Mouse (Mus musculus) MEL (cell line): ENCODE data around the gene Cyb5b. TPM values are rescaled to one million over a fixed set of nuclear protein-coding genes. Genes with fewer than 3 reads are reported as not detected.

Source experiments
- DNase-seq: peaks from one replicate; pipeline ENCODE4 v3.0.0; 2011; ENCODE audit warnings: low read depth, low spot score
- H3K27ac ChIP-seq: 2 replicates; pipeline ENCODE4 v1.5.1; 2012; ENCODE audit warnings: low read depth, mild to moderate bottlenecking, control low read depth, low read length, moderate library complexity; ENCODE audit not compliant: control insufficient read depth
- H3K27me3 ChIP-seq, 2 experiments: fragments of 150-350 bp in 1 of 2; sonication (generic) in 1 of 2; 2 replicates each; pipeline ENCODE4 v1.6.1; 2012; ENCODE audit warnings: low read length in 2 of 2, mild to moderate bottlenecking in 2 of 2, improper control_type of control experiment in 1 of 2, moderate library complexity in 1 of 2; ENCODE audit not compliant: insufficient read depth in 2 of 2, control insufficient read depth in 1 of 2
- H3K36me3 ChIP-seq, 2 experiments: 2 replicates each; pipeline ENCODE4 v1.6.1; 2012 to 2014; ENCODE audit warnings: low read length in 2 of 2, improper control_type of control experiment in 1 of 2, inconsistent platforms in 1 of 2, mild to moderate bottlenecking in 1 of 2; ENCODE audit not compliant: insufficient read depth in 2 of 2, control insufficient read depth in 1 of 2
- H3K4me1 ChIP-seq, 2 experiments: fragments of 150-350 bp in 1 of 2; sonication (generic) in 1 of 2; 2 replicates each; pipeline ENCODE4 v1.6.1; 2012; ENCODE audit warnings: low read length in 2 of 2, improper control_type of control experiment in 1 of 2, mild to moderate bottlenecking in 1 of 2; ENCODE audit not compliant: insufficient read depth in 2 of 2, control insufficient read depth in 1 of 2
- H3K4me3 ChIP-seq, 2 experiments: fragments of 150-350 bp in 1 of 2; sonication (generic) in 1 of 2; 2 replicates each; pipeline ENCODE4 v1.5.1; 2012; ENCODE audit warnings: low read depth in 2 of 2, low read length in 2 of 2, mild to moderate bottlenecking in 2 of 2, moderate library complexity in 2 of 2, control low read depth in 1 of 2, improper control_type of control experiment in 1 of 2; ENCODE audit not compliant: control insufficient read depth in 1 of 2, insufficient read depth in 1 of 2
- H3K79me2 ChIP-seq: 2 replicates; pipeline ENCODE4 v1.6.1; 2012; ENCODE audit warnings: mild to moderate bottlenecking, low read length, moderate library complexity; ENCODE audit not compliant: control insufficient read depth, poor library complexity, insufficient read depth
- H3K9ac ChIP-seq: 2 replicates; pipeline ENCODE4 v1.6.1; 2012; ENCODE audit warnings: low read depth, mild to moderate bottlenecking, control low read depth, low read length, moderate library complexity; ENCODE audit not compliant: control insufficient read depth, poor library complexity, severe bottlenecking
- H3K9me3 ChIP-seq: fragments of 150-350 bp; sonication (generic); replicated peaks from 2 replicates; pipeline ENCODE4 v1.6.1; 2012; ENCODE audit warnings: mild to moderate bottlenecking, low read length, improper control_type of control experiment, moderate library complexity; ENCODE audit not compliant: insufficient read depth
- CTCF ChIP-seq, 3 experiments: IDR thresholded peaks in 2 of 3; conservative IDR thresholded peaks in 1 of 3; 2 replicates each; pipeline ENCODE4 v1.5.1; 2011 to 2012; ENCODE audit warnings: low read length in 3 of 3, low read depth in 2 of 3, mild to moderate bottlenecking in 2 of 3, improper control_type of control experiment in 1 of 3, inconsistent platforms in 1 of 3, mixed read lengths in 1 of 3, moderate library complexity in 1 of 3; ENCODE audit not compliant: control insufficient read depth in 1 of 3, insufficient read depth in 1 of 3, poor library complexity in 1 of 3, severe bottlenecking in 1 of 3
- E2F4 ChIP-seq: IDR thresholded peaks from 2 replicates; pipeline ENCODE4 v1.6.1; 2011; ENCODE audit warnings: low read depth, low read length, improper control_type of control experiment, borderline replicate concordance
- ELF1 ChIP-seq: IDR thresholded peaks from 2 replicates; pipeline ENCODE4 v1.6.1; 2014; ENCODE audit warnings: low read depth, mild to moderate bottlenecking, inconsistent platforms, low read length, improper control_type of control experiment, moderate library complexity
- EP300 ChIP-seq, 2 experiments: IDR thresholded peaks; 2 replicates each; pipeline ENCODE4 v1.6.1; 2011; ENCODE audit warnings: improper control_type of control experiment in 2 of 2, low read length in 2 of 2, low read depth in 1 of 2, mild to moderate bottlenecking in 1 of 2
- GABPA ChIP-seq: IDR thresholded peaks from 2 replicates; pipeline ENCODE4 v1.6.1; 2012; ENCODE audit warnings: low read depth, mild to moderate bottlenecking, inconsistent platforms, low read length, improper control_type of control experiment, moderate library complexity
- GATA1 ChIP-seq: IDR thresholded peaks from 2 replicates; pipeline ENCODE4 v1.6.1; 2011; ENCODE audit warnings: low read depth, low read length, improper control_type of control experiment
- MAFK ChIP-seq: IDR thresholded peaks from 2 replicates; pipeline ENCODE4 v1.6.1; 2011; ENCODE audit warnings: low read depth, mild to moderate bottlenecking, low read length, improper control_type of control experiment, borderline replicate concordance
- MAX ChIP-seq: IDR thresholded peaks from 2 replicates; pipeline ENCODE4 v1.6.1; 2011; ENCODE audit warnings: low read length, improper control_type of control experiment
- MAZ ChIP-seq: IDR thresholded peaks from 2 replicates; pipeline ENCODE4 v1.6.1; 2012; ENCODE audit warnings: low read depth, mild to moderate bottlenecking, inconsistent platforms, low read length, improper control_type of control experiment
- MEF2A ChIP-seq: IDR thresholded peaks from 2 replicates; pipeline ENCODE4 v1.6.1; 2014; ENCODE audit warnings: low read depth, mild to moderate bottlenecking, inconsistent platforms, low read length, improper control_type of control experiment; ENCODE audit not compliant: poor library complexity, insufficient replicate concordance, severe bottlenecking; ENCODE audit errors: extremely low read depth
- MXI1 ChIP-seq: IDR thresholded peaks from 2 replicates; pipeline ENCODE4 v1.6.1; 2011; ENCODE audit warnings: mild to moderate bottlenecking, low read depth, low read length, improper control_type of control experiment
- MYC ChIP-seq: IDR thresholded peaks from 2 replicates; pipeline ENCODE4 v1.6.1; 2011; ENCODE audit warnings: low read depth, mild to moderate bottlenecking, low read length, improper control_type of control experiment, moderate library complexity
- NRF1 ChIP-seq: IDR thresholded peaks from 2 replicates; pipeline ENCODE4 v1.6.1; 2014; ENCODE audit warnings: low read depth, mild to moderate bottlenecking, inconsistent platforms, low read length, improper control_type of control experiment, moderate library complexity; ENCODE audit not compliant: poor library complexity, insufficient read depth, severe bottlenecking
- POLR2A ChIP-seq, 2 experiments: IDR thresholded peaks; 2 replicates each; pipeline ENCODE4 v1.6.1; 2011 to 2012; ENCODE audit warnings: low read length in 2 of 2, mild to moderate bottlenecking in 2 of 2, control low read depth in 1 of 2, improper control_type of control experiment in 1 of 2, low read depth in 1 of 2, moderate library complexity in 1 of 2; ENCODE audit not compliant: control insufficient read depth in 1 of 2, insufficient read depth in 1 of 2, poor library complexity in 1 of 2
- POLR2AphosphoS2 ChIP-seq: IDR thresholded peaks from 2 replicates; pipeline ENCODE4 v1.6.1; 2011; ENCODE audit warnings: low read length, improper control_type of control experiment
- RAD21 ChIP-seq: IDR thresholded peaks from 2 replicates; pipeline ENCODE4 v1.6.1; 2011; ENCODE audit warnings: mild to moderate bottlenecking, low read depth, low read length, improper control_type of control experiment
- RCOR1 ChIP-seq: IDR thresholded peaks from 2 replicates; pipeline ENCODE4 v1.6.1; 2012; ENCODE audit warnings: low read depth, mild to moderate bottlenecking, inconsistent platforms, low read length, improper control_type of control experiment
- SIN3A ChIP-seq: IDR thresholded peaks from 2 replicates; pipeline ENCODE4 v1.6.1; 2012; ENCODE audit warnings: low read length, improper control_type of control experiment, inconsistent platforms
- SMC3 ChIP-seq: IDR thresholded peaks from 2 replicates; pipeline ENCODE4 v1.6.1; 2011; ENCODE audit warnings: low read depth, low read length, improper control_type of control experiment
- TBP ChIP-seq: IDR thresholded peaks from 2 replicates; pipeline ENCODE4 v1.8.0; 2011; ENCODE audit warnings: low read depth, low read length, improper control_type of control experiment
- TCF12 ChIP-seq: IDR thresholded peaks from 2 replicates; pipeline ENCODE4 v1.6.1; 2014; ENCODE audit warnings: low read depth, mild to moderate bottlenecking, inconsistent platforms, low read length, improper control_type of control experiment, moderate library complexity
- UBTF ChIP-seq: IDR thresholded peaks from 2 replicates; pipeline ENCODE4 v1.6.1; 2012; ENCODE audit warnings: low read depth, mild to moderate bottlenecking, inconsistent platforms, low read length, improper control_type of control experiment, moderate library complexity, borderline replicate concordance; ENCODE audit not compliant: insufficient read depth
- USF1 ChIP-seq: IDR thresholded peaks from 2 replicates; pipeline ENCODE4 v1.6.1; 2014; ENCODE audit warnings: low read depth, mild to moderate bottlenecking, inconsistent platforms, low read length, improper control_type of control experiment, moderate library complexity
- USF2 ChIP-seq, 2 experiments: IDR thresholded peaks; 2 replicates each; pipeline ENCODE4 v1.6.1; 2011 to 2012; ENCODE audit warnings: improper control_type of control experiment in 2 of 2, low read length in 2 of 2, borderline replicate concordance in 1 of 2, inconsistent platforms in 1 of 2, low read depth in 1 of 2, mild to moderate bottlenecking in 1 of 2; ENCODE audit not compliant: insufficient read depth in 1 of 2
- ZC3H11A ChIP-seq: IDR thresholded peaks from 2 replicates; pipeline ENCODE4 v1.6.1; 2012; ENCODE audit warnings: low read depth, mild to moderate bottlenecking, inconsistent platforms, low read length, improper control_type of control experiment
- ZKSCAN1 ChIP-seq: IDR thresholded peaks from 2 replicates; pipeline ENCODE4 v1.6.1; 2012; ENCODE audit warnings: low read depth, mild to moderate bottlenecking, inconsistent platforms, low read length, improper control_type of control experiment, moderate library complexity
- ZNF384 ChIP-seq: IDR thresholded peaks from 2 replicates; pipeline ENCODE4 v1.6.1; 2012; ENCODE audit warnings: low read depth, mild to moderate bottlenecking, inconsistent platforms, low read length, improper control_type of control experiment
- polyA plus RNA-seq, 2 experiments: library from polyadenylated mRNA; stranded (reverse) in 1 of 2; unstranded in 1 of 2; fragments of >175 nt in 1 of 2; fragments of >200 nt in 1 of 2; gene quantifications; 2 replicates each; pipeline versions ENCODE4 v1.2.1 to v1.2.4; 2012; ENCODE audit warnings: low replicate concordance in 2 of 2, low read depth in 1 of 2; ENCODE audit not compliant: insufficient read length in 2 of 2, insufficient read depth in 1 of 2, missing spikeins in 1 of 2
- total RNA-seq: library from RNA; depleted of rRNA; stranded (reverse); fragments of 300-350 nt; gene quantifications from 2 replicates; pipeline ENCODE4 v1.2.3, GENCODE M21; 2012

Cyb5b gene
- total and polyA plus RNA-seq, 3 experiments: 67.9 to 79.1 (median 69.4) TPM

DNA sequence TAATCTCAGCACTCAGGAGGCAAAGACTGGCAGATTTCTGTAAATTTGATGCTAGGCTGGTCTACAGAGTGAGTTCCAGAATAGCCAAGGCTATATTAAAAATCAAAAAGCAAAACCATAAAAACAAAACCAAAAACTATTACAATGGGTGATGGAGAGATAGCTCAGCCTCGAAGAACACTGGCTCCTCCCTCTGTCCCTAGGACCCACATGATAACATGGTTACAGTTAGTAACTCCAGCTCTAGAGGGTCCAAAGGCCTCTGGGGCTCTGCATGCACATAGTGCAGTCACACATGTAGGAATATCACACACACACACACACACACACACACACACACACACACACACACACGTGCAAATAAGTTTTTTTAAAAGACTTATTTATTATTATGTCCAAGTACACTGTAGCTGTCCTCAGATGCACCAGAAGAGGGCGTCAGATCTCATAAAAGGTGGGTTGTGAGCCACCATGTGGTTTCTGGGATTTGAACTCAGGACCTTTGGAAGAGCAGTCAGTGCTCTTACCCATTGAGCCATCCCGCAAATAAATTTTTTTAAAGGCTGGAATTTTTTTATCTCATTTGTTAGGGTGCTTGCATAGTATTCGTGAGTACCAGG, 40.5 kb upstream of the Cyb5b start:
- no peak overlapping the region for H3K4me3 ChIP-seq
- H3K9me3 ChIP-seq: no peaks in the 10 kb centered on the region
- no peaks in the 10 kb centered on the region for H3K79me2 ChIP-seq
- TF ChIP-seq MYC (peak; percentile 29; the same call in 1 of the 2 replicates), MXI1 (peak; percentile 49), MAFK (no peak), SMC3 (peak; percentile 37), TCF12 (no peak), USF1 (0 out of 2 replicates have a peak, but pooled peaks have one; percentile 4), ZC3H11A (0 out of 2 replicates have a peak, but pooled peaks have one; percentile 12), ZNF384 (peak; percentile 52), RAD21 (peak; percentile 21), TBP (0 out of 2 replicates have a peak, but pooled peaks have one; percentile 13), CTCF (IDR thresholded peaks at IDR 0.05 in 2 of 3, conservative IDR thresholded peaks at IDR 0.05 in 1 of 3; ENCODE audit: control insufficient read depth in 1 of 3, insufficient read depth in 1 of 3, low read depth in 2 of 3, low read length in 3 of 3, poor library complexity in 1 of 3, severe bottlenecking in 1 of 3) (peak; percentile 13 to 35 (median 15); a peak in 2 of 6 replicates)
- TF ChIP-seq, all 39 proteins: peak for 9
- peak; percentile 55 for DNase-seq
- H3K36me3 ChIP-seq: peaks cover 0 to 18% of the 10 kb centered on the region in 2 experiments; a peak in 2 of 4 replicates
- no peak overlapping the region for H3K27ac ChIP-seq
- no peak overlapping the region for H3K9ac ChIP-seq
- no peaks in the 10 kb centered on the region for H3K27me3 ChIP-seq
- H3K4me1 ChIP-seq: peaks cover 0 to 14% of the 10 kb centered on the region in 2 experiments; a peak in 2 of 4 replicates

GRCm38 (mm10) chr8:107110629-107111330, 39.7 kb upstream of the Cyb5b start:
- Histone ChIP-seq H3K4me1 (peaks cover 0 to 18% of the 10 kb centered on the region in 2 experiments; a peak in 2 of 4 replicates), H3K27ac (no peak overlapping the region), H3K4me3 (no peak overlapping the region), H3K79me2 (no peaks in the 10 kb centered on the region), H3K27me3 (no peaks in the 10 kb centered on the region), H3K36me3 (peaks cover 0 to 23% of the 10 kb centered on the region in 2 experiments; a peak in 2 of 4 replicates), H3K9me3 (no peaks in the 10 kb centered on the region), H3K9ac (no peak overlapping the region)
- TF ChIP-seq UBTF (no peak), MYC (no peak), ELF1 (no peak), MEF2A (no peak), GATA1 (no peak), E2F4 (no peak), POLR2AphosphoS2 (no peak), RCOR1 (no peak), MAX (no peak), EP300 (IDR thresholded peaks at IDR 0.05; ENCODE audit: low read depth in 1 of 2, low read length in 2 of 2) (no peak), TCF12 (no peak), GABPA (no peak), ZKSCAN1 (no peak), NRF1 (no peak), SIN3A (no peak), POLR2A (IDR thresholded peaks at IDR 0.05; ENCODE audit: control insufficient read depth in 1 of 2, insufficient read depth in 1 of 2, low read depth in 1 of 2, low read length in 2 of 2, poor library complexity in 1 of 2) (no peak), MAZ (no peak), USF2 (IDR thresholded peaks at IDR 0.05; ENCODE audit: borderline replicate concordance in 1 of 2, insufficient read depth in 1 of 2, low read depth in 1 of 2, low read length in 2 of 2) (no peak), MXI1 (no peak)
- DNase-seq: peak; percentile 28
